In genomic region chr19:38819427-38819802, GRCm38 (mm10) we compare ENCODE assay signal across 7 mouse cellular contexts. TPM values are rescaled to one million over a fixed set of nuclear protein-coding genes. Genes with fewer than 3 reads are reported as not detected.
DNase-seq lines count a peak whose midpoint lies in the region; ATAC-seq and TF ChIP-seq lines count a peak whose summit lies in the region.

No protein-coding gene starts in this region.

- no peaks in the 10 kb centered on the region; the same call in 1 of the 2 replicates for H3K27me3 ChIP-seq in spleen, adult 2 months (ENCODE audit: control insufficient read depth, insufficient read depth, low read length)
- H3K27me3 ChIP-seq in forebrain, embryonic 12.5 days = no peaks in the 10 kb centered on the region
- H3K27me3 ChIP-seq in liver, embryonic 12.5 days (replicated peaks) = no peaks in the 10 kb centered on the region

- peaks cover 4% of the 10 kb centered on the region for H3K36me3 ChIP-seq in spleen, adult 2 months (ENCODE audit: control insufficient read depth, insufficient read depth, low read length)
- H3K36me3 ChIP-seq in forebrain, embryonic 12.5 days (replicated peaks) = peaks cover 19% of the 10 kb centered on the region
- peaks cover 30% of the 10 kb centered on the region for H3K36me3 ChIP-seq in liver, embryonic 12.5 days

- WGBS in spleen, adult 2 months = 13% methylated on average over 16 of the region's 16 CpGs
- WGBS in forebrain, embryonic 12.5 days = 13% methylated on average over 16 of the region's 16 CpGs
- WGBS in liver, embryonic 12.5 days (ENCODE audit: insufficient replicate concordance) = 8% methylated on average over 16 of the region's 16 CpGs

- no peak overlapping the region for H3K27ac ChIP-seq in spleen, adult 2 months (ENCODE audit: insufficient read depth, low read length)
- peak overlapping the region; percentile 20; the same call in 1 of the 2 replicates for H3K27ac ChIP-seq in forebrain, embryonic 12.5 days
- H3K27ac ChIP-seq in liver, embryonic 12.5 days = peak overlapping the region; percentile 98

- H3K9ac ChIP-seq in forebrain, embryonic 12.5 days = peak overlapping the region; percentile 81
- H3K9ac ChIP-seq in liver, embryonic 12.5 days = peak overlapping the region; percentile 87

- TF ChIP-seq CTCF in spleen, adult 2 months (IDR thresholded peaks at IDR 0.05; ENCODE audit: extremely low read depth, insufficient read depth, insufficient read length, insufficient replicate concordance) = no peak

- peaks cover 2% of the 10 kb centered on the region; the same call in 1 of the 2 replicates for H3K4me1 ChIP-seq in spleen, adult 2 months (ENCODE audit: control insufficient read depth, insufficient read depth, insufficient read length)
- H3K4me1 ChIP-seq in forebrain, embryonic 12.5 days = peaks cover 14% of the 10 kb centered on the region
- peaks cover 42% of the 10 kb centered on the region for H3K4me1 ChIP-seq in liver, embryonic 12.5 days

- no peaks in the 10 kb centered on the region for H3K9me3 ChIP-seq in forebrain, embryonic 12.5 days
- H3K9me3 ChIP-seq in liver, embryonic 12.5 days (replicated peaks) = no peaks in the 10 kb centered on the region

- ATAC-seq in forebrain, embryonic 12.5 days (ENCODE audit: low FRiP score) = peak; percentile 69
- peak; percentile 63 for ATAC-seq in liver, embryonic 12.5 days

- no peak for TF ChIP-seq POLR2A in spleen, adult 2 months (IDR thresholded peaks at IDR 0.05; ENCODE audit: low read depth, low read length)

- peak overlapping the region; percentile 89 for H3K4me3 ChIP-seq in spleen, adult 2 months (ENCODE audit: extremely low read depth, insufficient read depth, insufficient read length)
- peak overlapping the region; percentile 80 for H3K4me3 ChIP-seq in forebrain, embryonic 12.5 days (replicated peaks)
- H3K4me3 ChIP-seq in liver, embryonic 12.5 days = peak overlapping the region; percentile 91

- DNase-seq in spleen, adult 2 months (ENCODE audit: low read depth in 1 of 2, low spot score in 2 of 2) = no peak
- DNase-seq in spleen, adult 12 weeks (ENCODE audit: low spot score) = no peak
- DNase-seq in yolk sac, embryonic 10.5 days (ENCODE audit: low spot score) = no peak
- DNase-seq in urinary bladder, postnatal 4 days (ENCODE audit: low spot score in 2 of 2) = no peak
- DNase-seq in retina, embryonic 14.5 days (ENCODE audit: low spot score) = no peak

- H3K4me2 ChIP-seq in forebrain, embryonic 12.5 days = peak overlapping the region; percentile 90
- peak overlapping the region; percentile 94 for H3K4me2 ChIP-seq in liver, embryonic 12.5 days

RNA-seq across cellular contexts. Expression of gene Noc3l, which starts 0.4 kb away (rescaled TPM):
- 2.1 and 2.6 TPM in 2 replicates for polyA plus RNA-seq in spleen, adult 2 months (2012; rRNA removed)
- 9.8 and 11.8 TPM in 2 replicates for polyA plus RNA-seq in forebrain, embryonic 12.5 days (2016; fragmentation: Nextera tagmentation; extraction: Ambion mirVana)
- 8.1 and 8.3 TPM in 2 replicates for polyA plus RNA-seq in liver, embryonic 12.5 days (2016; fragmentation: Nextera tagmentation; extraction: Ambion mirVana)

RNA-seq across cellular contexts. Expression of gene Tbc1d12, which starts 17.0 kb away (rescaled TPM):
- 1.0 and 1.7 TPM in 2 replicates for polyA plus RNA-seq in spleen, adult 2 months (2012; rRNA removed)
- polyA plus RNA-seq in forebrain, embryonic 12.5 days (2016; fragmentation: Nextera tagmentation; extraction: Ambion mirVana) = 3.8 and 4.1 TPM in 2 replicates
- 2.0 and 2.3 TPM in 2 replicates for polyA plus RNA-seq in liver, embryonic 12.5 days (2016; fragmentation: Nextera tagmentation; extraction: Ambion mirVana)
